Mouse (Mus musculus): Measurements from ENCODE around the gene Abcb4. TPM values are rescaled to one million over a fixed set of nuclear protein-coding genes. Genes with fewer than 3 reads are reported as not detected.
A peak's percentile ranks its signal among the peaks of the same experiment; 100 is the strongest.
"Not testable (repeated sequence)": the region's sequence is repeated elsewhere in the genome, so short reads cannot be mapped to it uniquely, and the experiment has no call there.

Abcb4 gene
- polyA plus RNA-seq, 1 experiment from 2014 or later: 0.96 TPM

- peaks cover 17% of the 10 kb centered on the region for H3K36me3 ChIP-seq (ENCODE audit: control insufficient read depth, insufficient read depth, low read length)
- H3K4me2 ChIP-seq (ENCODE audit: low read depth, low read length): no peak overlapping the region
- no peaks in the 10 kb centered on the region for H3K9me3 ChIP-seq (ENCODE audit: control insufficient read depth, low read length)
- H3K27me3 ChIP-seq (ENCODE audit: control insufficient read depth, insufficient read depth, low read length): no peaks in the 10 kb centered on the region
- no peak overlapping the region for H3K27ac ChIP-seq (ENCODE audit: low read depth, low read length)
- no peaks in the 10 kb centered on the region for H3K4me1 ChIP-seq (ENCODE audit: control insufficient read depth, insufficient read depth, low read length)
- ATAC-seq (ENCODE audit: low read depth): no peak
- no peak overlapping the region for H3K4me3 ChIP-seq (ENCODE audit: low read depth, low read length)
- H3K9ac ChIP-seq (replicated peaks; ENCODE audit: low read depth, low read length): no peak overlapping the region
- 91% methylated on average over 3 of the region's 3 CpGs for WGBS
Measured at GRCm38 (mm10) chr5:8985470-8985869, 92.0 kb downstream of the Abcb4 start.

GRCm38 (mm10) chr5:8987925-8988324 lies 94.4 kb downstream of the Abcb4 start:
- Histone ChIP-seq H3K4me3 (ENCODE audit: low read depth, low read length) (no peak overlapping the region), H3K4me1 (ENCODE audit: control insufficient read depth, insufficient read depth, low read length) (no peaks in the 10 kb centered on the region), H3K4me2 (ENCODE audit: low read depth, low read length) (no peak overlapping the region), H3K27ac (ENCODE audit: low read depth, low read length) (no peak overlapping the region), H3K36me3 (ENCODE audit: control insufficient read depth, insufficient read depth, low read length) (peaks cover 12% of the 10 kb centered on the region), H3K9ac (replicated peaks; ENCODE audit: low read depth, low read length) (no peak overlapping the region), H3K27me3 (ENCODE audit: control insufficient read depth, insufficient read depth, low read length) (no peaks in the 10 kb centered on the region), H3K9me3 (ENCODE audit: control insufficient read depth, low read length) (no peaks in the 10 kb centered on the region)
- ATAC-seq (ENCODE audit: low read depth): no peak
- 95% methylated on average over 5 of the region's 5 CpGs for WGBS

- Histone ChIP-seq H3K4me3 (ENCODE audit: low read depth, low read length) (no peak overlapping the region), H3K9ac (replicated peaks; ENCODE audit: low read depth, low read length) (no peak overlapping the region), H3K4me2 (ENCODE audit: low read depth, low read length) (no peak overlapping the region), H3K27ac (ENCODE audit: low read depth, low read length) (no peak overlapping the region), H3K36me3 (ENCODE audit: control insufficient read depth, insufficient read depth, low read length) (peaks cover 5% of the 10 kb centered on the region; the same call in 1 of the 2 replicates), H3K4me1 (ENCODE audit: control insufficient read depth, insufficient read depth, low read length) (no peaks in the 10 kb centered on the region), H3K27me3 (ENCODE audit: control insufficient read depth, insufficient read depth, low read length) (no peaks in the 10 kb centered on the region), H3K9me3 (ENCODE audit: control insufficient read depth, low read length) (no peaks in the 10 kb centered on the region)
- 87% methylated on average over 13 of the region's 13 CpGs for WGBS
- no peak for ATAC-seq (ENCODE audit: low read depth)
Measured at GRCm38 (mm10) chr5:8990526-8990925, 97.0 kb downstream of the Abcb4 start.

- H3K4me2 ChIP-seq (ENCODE audit: low read depth, low read length): no peak overlapping the region
- peaks cover 5% of the 10 kb centered on the region; the same call in 1 of the 2 replicates for H3K36me3 ChIP-seq (ENCODE audit: control insufficient read depth, insufficient read depth, low read length)
- 90% methylated on average over 15 of the region's 16 CpGs for WGBS
- no peak for ATAC-seq (ENCODE audit: low read depth)
- no peaks in the 10 kb centered on the region for H3K27me3 ChIP-seq (ENCODE audit: control insufficient read depth, insufficient read depth, low read length)
- no peak overlapping the region for H3K27ac ChIP-seq (ENCODE audit: low read depth, low read length)
- H3K9ac ChIP-seq (replicated peaks; ENCODE audit: low read depth, low read length): no peak overlapping the region
- no peaks in the 10 kb centered on the region for H3K9me3 ChIP-seq (ENCODE audit: control insufficient read depth, low read length)
- H3K4me1 ChIP-seq (ENCODE audit: control insufficient read depth, insufficient read depth, low read length): 0 out of 2 replicates have a peak, but pooled peaks cover 5% of the 10 kb centered on the region
- H3K4me3 ChIP-seq (ENCODE audit: low read depth, low read length): no peak overlapping the region
Measured at GRCm38 (mm10) chr5:8991626-8992025, 98.1 kb downstream of the Abcb4 start.

- H3K4me3 ChIP-seq (ENCODE audit: low read depth, low read length): peak overlapping the region; percentile 73
- no peaks in the 10 kb centered on the region for H3K9me3 ChIP-seq (ENCODE audit: control insufficient read depth, low read length)
- ATAC-seq (ENCODE audit: low read depth): no peak
- H3K4me2 ChIP-seq (ENCODE audit: low read depth, low read length): peak overlapping the region; percentile 80
- WGBS: 21% methylated on average over 13 of the region's 13 CpGs
- peak overlapping the region; percentile 77 for H3K9ac ChIP-seq (replicated peaks; ENCODE audit: low read depth, low read length)
- no peaks in the 10 kb centered on the region for H3K27me3 ChIP-seq (ENCODE audit: control insufficient read depth, insufficient read depth, low read length)
- 0 out of 2 replicates have a peak, but pooled peaks cover 5% of the 10 kb centered on the region for H3K4me1 ChIP-seq (ENCODE audit: control insufficient read depth, insufficient read depth, low read length)
- no peaks in the 10 kb centered on the region for H3K36me3 ChIP-seq (ENCODE audit: control insufficient read depth, insufficient read depth, low read length)
- H3K27ac ChIP-seq (ENCODE audit: low read depth, low read length): peak overlapping the region; percentile 84
Measured at GRCm38 (mm10) chr5:8995966-8996685, 102.6 kb downstream of the Abcb4 start.

DNA sequence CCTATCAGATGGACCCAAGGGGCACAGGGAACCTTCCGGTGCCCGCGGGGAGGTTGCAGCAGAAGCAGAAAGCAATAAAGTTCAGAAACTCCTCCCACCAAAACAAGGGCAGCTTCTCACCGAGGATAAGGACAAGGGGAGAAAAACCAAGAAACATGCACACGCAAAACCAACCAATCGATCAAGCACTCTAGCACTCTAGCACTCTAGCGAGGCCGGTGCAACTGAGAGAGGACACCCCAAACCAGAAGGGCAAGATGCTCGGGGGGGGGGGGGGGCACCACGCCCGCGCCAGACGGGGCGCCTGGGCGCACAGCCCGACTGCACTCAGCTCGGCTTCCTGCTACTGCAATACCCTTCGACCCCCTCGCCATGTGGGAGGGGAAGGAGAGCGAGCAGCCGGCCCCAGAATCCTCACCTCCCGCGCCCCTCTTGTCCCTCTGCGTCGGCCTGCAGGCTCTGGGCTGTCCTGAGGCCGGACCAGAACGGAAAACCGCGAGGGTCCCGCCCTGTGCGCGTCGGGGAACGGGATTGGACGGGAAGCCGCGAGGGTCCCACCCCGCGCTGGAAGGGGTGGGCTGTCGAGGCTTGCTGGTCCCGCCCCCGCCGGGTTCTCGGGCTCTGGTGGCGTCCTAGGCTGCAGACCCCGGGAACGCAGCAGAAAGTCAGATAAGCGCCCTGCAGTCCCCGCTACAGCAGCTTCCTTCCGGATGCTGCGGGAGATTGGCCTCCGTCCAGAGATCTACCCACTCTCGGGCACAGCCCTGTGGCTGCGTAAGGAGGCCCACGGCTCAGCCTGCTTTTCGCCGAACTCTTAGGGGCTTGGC lies 103.4 kb downstream of the Abcb4 start, which contains the start of gene Crot:
Gene Crot (minus strand): TSS at position 639 of the 827 bp plus-strand sequence.
- 0% methylated on average over 55 of the region's 57 CpGs for WGBS
- Histone ChIP-seq H3K4me3 (ENCODE audit: low read depth, low read length) (peak within 1 kb of the TSS; percentile 73), H3K9ac (replicated peaks; ENCODE audit: low read depth, low read length) (peak within 1 kb of the TSS; percentile 77), H3K27ac (ENCODE audit: low read depth, low read length) (peak within 1 kb of the TSS; percentile 84), H3K36me3 (ENCODE audit: control insufficient read depth, insufficient read depth, low read length) (no peaks in the 10 kb centered on the region), H3K4me1 (ENCODE audit: control insufficient read depth, insufficient read depth, low read length) (0 out of 2 replicates have a peak, but pooled peaks cover 5% of the 10 kb centered on the region), H3K9me3 (ENCODE audit: control insufficient read depth, low read length) (no peaks in the 10 kb centered on the region), H3K4me2 (ENCODE audit: low read depth, low read length) (peak within 1 kb of the TSS; percentile 80), H3K27me3 (ENCODE audit: control insufficient read depth, insufficient read depth, low read length) (no peaks in the 10 kb centered on the region)
- peak; percentile 100 for ATAC-seq (ENCODE audit: low read depth)

DNA sequence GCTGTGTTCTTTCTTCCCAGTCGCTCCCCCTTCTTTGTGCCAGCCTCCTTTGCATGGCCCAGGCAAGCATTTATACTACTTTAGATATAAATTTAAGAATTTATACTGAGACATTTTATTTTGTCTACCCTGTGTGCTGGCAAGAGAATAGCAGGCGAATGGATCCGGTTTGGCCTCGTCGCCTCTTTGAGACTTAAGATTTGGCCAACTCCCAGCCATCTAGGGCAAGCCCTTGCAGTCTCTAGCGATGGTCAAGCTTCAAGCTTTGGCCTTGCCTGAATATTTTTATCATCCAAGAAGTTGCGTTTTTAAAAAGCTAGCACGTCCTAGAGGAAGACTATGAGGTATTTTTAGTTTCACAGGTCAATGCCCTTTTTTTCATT lies 104.0 kb downstream of the Abcb4 start:
- peak overlapping the region; percentile 73 for H3K4me3 ChIP-seq (ENCODE audit: low read depth, low read length)
- no peaks in the 10 kb centered on the region for H3K27me3 ChIP-seq (ENCODE audit: control insufficient read depth, insufficient read depth, low read length)
- ATAC-seq (ENCODE audit: low read depth): no peak; the same call in 1 of the 2 replicates
- no peaks in the 10 kb centered on the region for H3K36me3 ChIP-seq (ENCODE audit: control insufficient read depth, insufficient read depth, low read length)
- 8% methylated on average over 8 of the region's 8 CpGs for WGBS
- peak overlapping the region; percentile 77 for H3K9ac ChIP-seq (replicated peaks; ENCODE audit: low read depth, low read length)
- 0 out of 2 replicates have a peak, but pooled peaks cover 5% of the 10 kb centered on the region for H3K4me1 ChIP-seq (ENCODE audit: control insufficient read depth, insufficient read depth, low read length)
- no peaks in the 10 kb centered on the region for H3K9me3 ChIP-seq (ENCODE audit: control insufficient read depth, low read length)
- H3K4me2 ChIP-seq (ENCODE audit: low read depth, low read length): peak overlapping the region; percentile 80
- H3K27ac ChIP-seq (ENCODE audit: low read depth, low read length): peak overlapping the region; percentile 84

DNA sequence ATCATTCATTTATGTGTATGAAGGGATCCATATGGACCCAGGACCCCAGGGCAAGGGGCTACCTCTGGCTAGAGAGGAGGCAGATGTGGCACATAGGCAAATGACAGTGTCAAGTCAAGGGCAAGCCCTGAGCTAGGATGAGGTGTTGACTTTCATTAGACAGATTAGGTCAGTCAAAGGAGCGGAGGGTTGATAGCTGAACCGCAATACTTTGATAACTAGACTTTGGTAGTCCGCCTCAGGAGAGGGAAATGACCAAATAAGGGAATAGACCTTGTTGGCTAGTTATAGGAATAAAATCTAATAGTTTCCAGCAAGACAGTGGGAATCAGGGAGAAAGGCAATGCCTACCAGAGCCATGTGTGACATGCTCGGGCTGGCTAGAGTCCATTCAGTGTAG lies 105.6 kb downstream of the Abcb4 start:
- H3K9me3 ChIP-seq (ENCODE audit: control insufficient read depth, low read length): no peaks in the 10 kb centered on the region
- no peak overlapping the region for H3K4me2 ChIP-seq (ENCODE audit: low read depth, low read length)
- H3K9ac ChIP-seq (replicated peaks; ENCODE audit: low read depth, low read length): no peak overlapping the region
- no peak for ATAC-seq (ENCODE audit: low read depth)
- H3K27me3 ChIP-seq (ENCODE audit: control insufficient read depth, insufficient read depth, low read length): no peaks in the 10 kb centered on the region
- 75% methylated on average over 4 of the region's 4 CpGs for WGBS
- H3K27ac ChIP-seq (ENCODE audit: low read depth, low read length): no peak overlapping the region
- no peaks in the 10 kb centered on the region for H3K36me3 ChIP-seq (ENCODE audit: control insufficient read depth, insufficient read depth, low read length)
- no peak overlapping the region for H3K4me3 ChIP-seq (ENCODE audit: low read depth, low read length)
- 0 out of 2 replicates have a peak, but pooled peaks cover 5% of the 10 kb centered on the region for H3K4me1 ChIP-seq (ENCODE audit: control insufficient read depth, insufficient read depth, low read length)

DNA sequence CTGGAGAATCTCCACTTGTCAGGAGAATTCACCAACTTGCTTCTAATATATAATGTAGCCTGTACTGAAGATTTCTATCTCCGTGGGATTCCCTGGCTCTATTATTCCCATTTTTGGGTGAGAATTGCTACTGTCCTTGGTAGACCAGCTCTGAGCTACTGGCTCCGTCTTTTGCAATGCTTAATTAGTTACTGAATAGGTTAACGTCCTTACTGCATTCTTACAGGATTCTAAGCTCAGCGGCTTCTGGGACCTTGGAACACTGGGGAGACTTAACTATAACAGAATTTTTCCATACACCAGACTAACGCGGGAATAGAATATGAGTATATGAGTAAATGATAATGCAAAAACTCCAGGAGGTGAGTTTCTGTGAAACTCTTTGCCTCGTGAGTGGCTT lies 106.5 kb downstream of the Abcb4 start:
- ATAC-seq (ENCODE audit: low read depth); H3K9me3 ChIP-seq (ENCODE audit: control insufficient read depth, low read length); H3K27ac ChIP-seq (ENCODE audit: low read depth, low read length); H3K4me3 ChIP-seq (ENCODE audit: low read depth, low read length); H3K4me1 ChIP-seq (ENCODE audit: control insufficient read depth, insufficient read depth, low read length); H3K9ac ChIP-seq (replicated peaks; ENCODE audit: low read depth, low read length); H3K27me3 ChIP-seq (ENCODE audit: control insufficient read depth, insufficient read depth, low read length); H3K36me3 ChIP-seq (ENCODE audit: control insufficient read depth, insufficient read depth, low read length); H3K4me2 ChIP-seq (ENCODE audit: low read depth, low read length): not testable (repeated sequence)
- WGBS: 28% methylated on average over 7 of the region's 7 CpGs
